Mouse (Mus musculus): ENCODE measurements around the gene Ovch2.

- TF ChIP-seq MAFK (IDR thresholded peaks at IDR 0.05; ENCODE audit: insufficient read depth, low read depth, low read length) (peak; percentile 86), ZC3H11A (IDR thresholded peaks at IDR 0.05; ENCODE audit: borderline replicate concordance, low read depth, low read length) (no peak), HCFC1 (IDR thresholded peaks at IDR 0.05; ENCODE audit: borderline replicate concordance, insufficient read depth, low read length) (no peak)
Observed at GRCm38 (mm10) chr7:107770812-107771211, 30.2 kb downstream of the Ovch2 start.

All from ES-E14 (cell line).